Mouse (Mus musculus): ENCODE data around the gene Gm3839. TPM values are rescaled to one million over a fixed set of nuclear protein-coding genes. Genes with fewer than 3 reads are reported as not detected.

The Gm3839 gene
- polyA plus RNA-seq (2017; shearing (Covaris generic)) = 3.1 TPM

GRCm38 (mm10) chr14:11356626-11357025 lies at the start of gene Gm3839:
TSS of gene Gm3839 (minus strand) at chr14:11356726.

Other genes starting within 250 kb of the Gm3839 start
- gene Fhit, start 194.7 kb downstream of the Gm3839 start, polyA plus RNA-seq (2017; shearing (Covaris generic)) = 7.5 TPM
- gene Ptprg, start 196.8 kb upstream of the Gm3839 start, polyA plus RNA-seq (2017; shearing (Covaris generic)) = 0.04 TPM

All from inflammation-experienced regulatory T-cells, adult 16 weeks (primary cell).